Mouse (Mus musculus) liver, embryonic 11.5 days (tissue): ENCODE results near the gene Slc25a15. TPM values are rescaled to one million over a fixed set of nuclear protein-coding genes. Genes with fewer than 3 reads are reported as not detected.

Source experiments
- ATAC-seq: fragments of 200-750 bp; cut with Nextera tagmentation; replicated peaks from 2 replicates; pipeline ENCODE4 v1.8.0; 2017; ENCODE audit warnings: moderate number of reproducible peaks, mild to moderate bottlenecking, moderate TSS enrichment, moderate library complexity; ENCODE audit not compliant: low FRiP score
- DNase-seq: peaks from one replicate; pipeline ENCODE4 v3.0.0-alpha.2; 2017; ENCODE audit warnings: low spot score
- H3K27ac ChIP-seq: fragments of 300-500 bp; sonication (generic); 2 replicates; pipeline ENCODE4 v1.5.1; 2014; ENCODE audit warnings: mild to moderate bottlenecking, low read depth, low read length, control low read depth
- H3K27me3 ChIP-seq: fragments of 300-500 bp; sonication (generic); replicated peaks from 2 replicates; pipeline ENCODE4 v1.6.1; 2014; ENCODE audit warnings: low read length, mixed read lengths; ENCODE audit not compliant: control insufficient read depth, insufficient read depth
- H3K36me3 ChIP-seq: fragments of 300-500 bp; sonication (generic); 2 replicates; pipeline ENCODE4 v1.6.1; 2014; ENCODE audit warnings: mild to moderate bottlenecking, low read length, moderate library complexity, mixed read lengths; ENCODE audit not compliant: control insufficient read depth, insufficient read depth
- H3K4me1 ChIP-seq: fragments of 300-500 bp; sonication (generic); replicated peaks from 2 replicates; pipeline ENCODE4 v1.6.1; 2014; ENCODE audit warnings: low read length, mixed read lengths; ENCODE audit not compliant: control insufficient read depth, insufficient read depth
- H3K4me2 ChIP-seq: fragments of 300-500 bp; sonication (generic); 2 replicates; pipeline ENCODE4 v1.6.1; 2014; ENCODE audit warnings: mild to moderate bottlenecking, control low read depth, moderate library complexity
- H3K4me3 ChIP-seq: fragments of 300-500 bp; sonication (generic); 2 replicates; pipeline ENCODE4 v1.5.1; 2014; ENCODE audit warnings: low read depth, low read length, control low read depth
- H3K9ac ChIP-seq: fragments of 300-500 bp; sonication (generic); 2 replicates; pipeline ENCODE4 v1.6.1; 2014; ENCODE audit warnings: low read depth, low read length, control low read depth
- H3K9me3 ChIP-seq: fragments of 300-500 bp; sonication (generic); 2 replicates; pipeline ENCODE4 v1.6.1; 2016; ENCODE audit warnings: low read length, inconsistent platforms, mixed read lengths; ENCODE audit not compliant: control insufficient read depth
- WGBS: fragments of 180-500 bp; shearing (Covaris S2); extraction: QIAGEN DNeasy Blood & Tissue Kit; methylation state at CpG from one replicate; pipeline ENCODE4 v1.1.7; 2014; 5-methylcytosine and 5-hydroxymethylcytosine counted together
- polyA plus RNA-seq: library from polyadenylated mRNA; unstranded; fragments of >200 nt; fragmentation: Nextera tagmentation; extraction: Ambion mirVana; gene quantifications from 2 replicates; pipeline ENCODE4 v1.2.1, GENCODE M21; 2014

Slc25a15 gene
- polyA plus RNA-seq: 36.0 TPM in 2 replicates

DNA sequence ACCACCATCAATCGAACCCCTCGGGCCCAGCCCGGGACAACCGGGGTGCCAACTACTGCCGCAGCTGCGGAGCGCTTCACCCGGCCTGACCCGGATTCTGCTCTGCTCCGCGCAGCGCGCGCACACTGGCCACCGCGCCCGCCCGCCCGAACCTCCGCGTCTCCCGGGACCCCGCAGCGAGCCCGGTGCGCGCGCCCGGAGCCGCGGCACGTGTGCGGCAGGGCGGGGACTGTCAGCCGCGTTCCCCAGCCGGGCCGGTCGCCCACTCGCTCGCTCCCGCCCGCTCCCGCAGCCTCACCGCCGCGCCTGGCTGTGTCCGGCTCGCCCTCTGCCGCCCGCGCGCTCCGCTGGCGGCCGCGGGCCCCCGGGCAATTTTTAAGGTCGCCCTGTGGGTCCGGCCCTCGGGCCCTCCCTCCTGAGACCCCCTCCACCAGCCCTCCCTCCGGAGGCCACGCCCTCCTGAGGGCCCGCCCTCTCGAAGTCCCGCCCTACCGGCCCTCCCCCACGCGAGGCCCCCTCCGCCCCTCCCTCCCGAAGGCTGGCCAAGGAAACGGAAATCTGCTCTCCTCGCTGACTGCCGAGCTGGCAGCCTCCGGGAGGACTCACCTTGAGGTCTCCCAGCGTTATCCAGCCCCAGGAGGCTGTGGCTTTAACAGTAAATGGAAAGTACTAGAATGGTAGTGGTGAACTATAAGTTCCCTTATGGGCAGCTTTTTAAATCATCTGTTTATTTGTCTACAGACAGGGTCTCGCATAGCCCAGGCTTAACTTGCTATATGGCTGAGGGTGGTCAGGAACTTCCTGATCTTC lies at the start of gene Slc25a15:
Slc25a15 (minus strand) TSS at position 456 of the 810 bp plus-strand sequence.
- under 1% methylated on average over 74 of the region's 77 CpGs for WGBS
- Histone ChIP-seq H3K27ac (peak within 1 kb of the TSS; percentile 61), H3K27me3 (no peaks in the 10 kb centered on the region), H3K4me2 (peak within 1 kb of the TSS; percentile 87), H3K4me3 (peak within 1 kb of the TSS; percentile 86), H3K9ac (peak within 1 kb of the TSS; percentile 84), H3K36me3 (peaks cover 2% of the 10 kb centered on the region; the same call in 1 of the 2 replicates), H3K9me3 (no peaks in the 10 kb centered on the region), H3K4me1 (peaks cover 12% of the 10 kb centered on the region; the same call in 1 of the 2 replicates)
- ATAC-seq (peak; percentile 91), DNase-seq (peak; percentile 92)

DNA sequence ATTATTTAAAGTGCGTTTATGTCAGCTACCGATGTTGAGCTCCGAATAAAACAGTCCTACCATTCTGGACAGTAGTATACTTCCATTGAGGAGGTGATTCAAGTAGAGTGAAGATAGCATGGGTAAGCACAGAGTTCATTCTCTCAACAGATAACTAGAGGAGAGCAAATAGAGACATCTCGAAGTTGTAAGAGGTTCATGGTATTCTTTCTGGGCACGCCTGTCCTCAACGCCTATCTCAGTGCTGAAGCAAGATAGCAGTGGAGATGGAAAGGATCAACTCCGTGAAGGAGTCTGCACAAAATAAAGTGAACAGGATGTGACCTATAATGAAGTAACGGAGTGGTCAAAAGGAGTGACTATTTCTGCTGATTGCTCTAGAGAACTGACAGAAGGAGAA lies 13.6 kb upstream of the Slc25a15 start:
- Histone ChIP-seq H3K4me3 (peak overlapping the region; percentile 74), H3K9ac (peak overlapping the region; percentile 76), H3K9me3 (no peaks in the 10 kb centered on the region), H3K36me3 (no peaks in the 10 kb centered on the region; the same call in 1 of the 2 replicates), H3K4me1 (peaks cover 4% of the 10 kb centered on the region), H3K4me2 (peak overlapping the region; percentile 87), H3K27ac (0 out of 2 replicates have a peak overlapping the region, but pooled peaks have one; percentile 21), H3K27me3 (no peaks in the 10 kb centered on the region)
- ATAC-seq: peak; percentile 35; the same call in 1 of the 2 replicates
- DNase-seq: no peak
- WGBS: 13% methylated on average over 8 of the region's 8 CpGs

DNA sequence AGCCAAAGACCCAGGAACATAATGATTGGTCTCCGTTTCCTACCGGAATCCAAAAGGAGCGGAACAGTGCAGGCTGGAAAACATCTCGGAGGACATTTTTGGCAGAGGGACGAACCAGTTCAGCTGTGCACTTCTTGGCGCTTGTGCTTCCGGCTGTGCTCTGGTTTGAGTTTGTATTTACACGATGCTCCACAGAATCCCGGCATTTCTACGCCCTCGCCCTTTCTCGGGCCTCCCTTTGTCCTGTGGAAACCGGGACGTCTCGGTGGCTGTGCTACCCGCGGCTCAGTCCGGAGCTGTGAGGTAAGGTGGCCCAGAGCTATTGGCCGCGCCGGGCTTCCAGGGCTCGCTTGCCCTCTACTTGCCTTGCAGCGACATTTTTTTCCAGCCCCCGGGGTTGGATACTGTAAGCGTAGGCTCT lies 12.9 kb upstream of the Slc25a15 start, which contains the start of gene Mrps31:
Mrps31 (plus strand) TSS at position 80 of the 421 bp plus-strand sequence.
- H3K4me2 ChIP-seq: peak within 1 kb of the TSS; percentile 87
- no peaks in the 10 kb centered on the region for H3K9me3 ChIP-seq
- H3K36me3 ChIP-seq: no peaks in the 10 kb centered on the region; the same call in 1 of the 2 replicates
- H3K9ac ChIP-seq: peak within 1 kb of the TSS; percentile 76
- peak within 1 kb of the TSS; percentile 28; the same call in 1 of the 2 replicates for H3K27ac ChIP-seq
- DNase-seq (peak; percentile 84), ATAC-seq (peak; percentile 89)
- H3K4me3 ChIP-seq: peak within 1 kb of the TSS; percentile 74
- WGBS: under 1% methylated on average over 25 of the region's 25 CpGs
- no peaks in the 10 kb centered on the region for H3K27me3 ChIP-seq
- H3K4me1 ChIP-seq: peaks cover 4% of the 10 kb centered on the region

DNA sequence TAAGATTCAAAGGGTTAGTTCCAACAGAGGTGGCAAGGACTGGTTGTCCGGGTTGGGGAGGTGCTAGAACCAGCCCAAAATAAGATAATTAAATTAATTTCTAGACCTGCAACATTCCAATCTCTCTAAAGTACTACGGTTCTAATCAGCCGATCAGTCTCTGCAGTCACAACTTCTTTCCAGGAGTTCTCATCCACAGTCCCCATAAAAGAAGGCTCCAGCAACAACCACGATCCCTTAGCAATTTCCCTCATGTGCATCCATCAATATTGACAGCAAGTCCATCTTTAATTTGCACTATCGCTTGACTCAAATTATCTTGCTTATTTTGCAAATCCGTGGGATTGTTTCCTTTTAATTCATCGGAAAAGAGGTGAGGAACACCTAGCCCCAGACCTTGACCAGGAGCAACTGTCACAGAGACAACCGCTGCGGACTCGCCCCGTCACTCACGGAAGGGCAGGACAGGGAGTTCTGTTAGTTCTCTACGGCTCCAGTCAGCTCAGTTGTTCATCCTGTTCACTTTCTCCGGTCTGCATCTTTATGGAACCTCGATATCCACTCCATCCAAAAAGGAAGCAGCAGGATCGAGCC lies 12.4 kb upstream of the Slc25a15 start:
- no peak for DNase-seq
- H3K9me3 ChIP-seq: no peaks in the 10 kb centered on the region
- H3K4me3 ChIP-seq: peak overlapping the region; percentile 74
- peaks cover 4% of the 10 kb centered on the region for H3K4me1 ChIP-seq
- H3K27ac ChIP-seq: peak overlapping the region; percentile 28; the same call in 1 of the 2 replicates
- H3K4me2 ChIP-seq: peak overlapping the region; percentile 87
- H3K27me3 ChIP-seq: no peaks in the 10 kb centered on the region
- H3K36me3 ChIP-seq: no peaks in the 10 kb centered on the region; the same call in 1 of the 2 replicates
- peak overlapping the region; percentile 76 for H3K9ac ChIP-seq
- ATAC-seq: peak; percentile 59
- 13% methylated on average over 16 of the region's 16 CpGs for WGBS

DNA sequence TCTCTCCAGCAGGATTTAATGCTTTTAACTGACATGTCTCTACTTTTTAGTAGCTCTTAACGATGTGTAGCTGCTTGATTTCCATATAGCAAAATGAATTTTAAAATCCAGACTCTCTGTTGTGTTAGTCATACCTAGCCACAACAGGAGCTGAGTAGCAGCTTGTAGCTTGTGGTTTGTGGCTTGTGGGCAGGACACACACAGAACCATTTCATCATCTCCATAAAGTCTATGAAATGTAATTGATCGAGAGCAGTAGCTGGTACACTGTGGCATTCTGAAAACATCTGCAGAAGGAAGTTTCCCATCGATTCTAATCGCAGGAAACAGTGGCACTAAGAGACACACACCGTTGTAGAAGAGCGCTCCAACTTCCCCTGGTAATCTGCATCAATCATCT lies 7.3 kb upstream of the Slc25a15 start:
- H3K4me3 ChIP-seq: no peak overlapping the region
- H3K27ac ChIP-seq: no peak overlapping the region
- H3K4me1 ChIP-seq: no peaks in the 10 kb centered on the region
- H3K27me3 ChIP-seq: no peaks in the 10 kb centered on the region
- ATAC-seq (no peak), DNase-seq (no peak)
- no peak overlapping the region for H3K9ac ChIP-seq
- H3K9me3 ChIP-seq: no peaks in the 10 kb centered on the region
- H3K4me2 ChIP-seq: no peak overlapping the region
- H3K36me3 ChIP-seq: no peaks in the 10 kb centered on the region
- WGBS: 37% methylated on average over 6 of the region's 6 CpGs

DNA sequence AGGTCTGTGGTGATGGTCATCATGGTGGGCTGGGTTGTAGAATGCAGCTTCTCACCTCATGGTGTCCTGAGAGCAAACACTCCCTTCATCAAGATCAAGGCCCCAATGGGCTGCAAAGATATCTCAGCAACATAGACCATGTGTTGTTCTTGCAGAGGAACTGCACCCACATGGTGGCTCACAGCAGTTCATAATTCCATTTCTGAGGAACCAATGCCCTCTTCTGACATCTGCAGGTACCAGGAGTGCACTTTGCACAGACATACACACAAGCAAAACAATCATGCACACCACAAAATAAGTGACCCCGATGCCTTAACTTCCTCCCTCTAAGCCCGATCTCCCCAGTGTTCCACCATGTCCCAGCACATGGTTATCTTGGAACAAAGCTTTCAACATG lies 4.8 kb upstream of the Slc25a15 start:
- H3K9me3 ChIP-seq: no peaks in the 10 kb centered on the region
- no peak overlapping the region for H3K27ac ChIP-seq
- WGBS: 81% methylated on average over 2 of the region's 2 CpGs
- no peak for DNase-seq
- no peaks in the 10 kb centered on the region for H3K36me3 ChIP-seq
- ATAC-seq: no peak
- H3K4me3 ChIP-seq: no peak overlapping the region
- no peak overlapping the region for H3K9ac ChIP-seq
- peaks cover 3% of the 10 kb centered on the region; the same call in 1 of the 2 replicates for H3K4me1 ChIP-seq
- no peak overlapping the region for H3K4me2 ChIP-seq
- H3K27me3 ChIP-seq: no peaks in the 10 kb centered on the region

DNA sequence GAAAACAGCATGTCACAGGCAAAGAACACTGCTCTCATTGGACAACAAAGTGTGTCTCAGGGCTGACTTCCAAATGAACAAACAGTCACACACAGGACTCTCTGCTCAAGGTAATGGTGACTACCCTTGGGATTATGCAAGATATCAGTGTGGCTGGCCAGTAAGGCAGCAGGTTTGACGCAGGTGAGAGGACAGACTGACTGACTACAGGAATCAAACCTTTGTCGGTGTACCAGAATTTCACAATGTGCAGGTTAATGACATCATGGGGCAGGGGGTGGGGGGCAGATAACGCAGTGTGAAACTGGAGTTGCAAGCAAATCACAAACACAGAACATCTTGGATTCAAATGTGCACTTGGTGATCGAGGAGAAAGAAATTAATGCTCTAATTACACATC lies 2.2 kb upstream of the Slc25a15 start:
- WGBS: 78% methylated on average over 4 of the region's 4 CpGs
- H3K9ac ChIP-seq: no peak overlapping the region
- H3K27ac ChIP-seq: no peak overlapping the region
- peaks cover 3% of the 10 kb centered on the region; the same call in 1 of the 2 replicates for H3K4me1 ChIP-seq
- no peak for ATAC-seq
- no peaks in the 10 kb centered on the region for H3K9me3 ChIP-seq
- H3K4me3 ChIP-seq: no peak overlapping the region
- DNase-seq: no peak
- no peaks in the 10 kb centered on the region for H3K27me3 ChIP-seq
- no peaks in the 10 kb centered on the region for H3K36me3 ChIP-seq
- no peak overlapping the region for H3K4me2 ChIP-seq

DNA sequence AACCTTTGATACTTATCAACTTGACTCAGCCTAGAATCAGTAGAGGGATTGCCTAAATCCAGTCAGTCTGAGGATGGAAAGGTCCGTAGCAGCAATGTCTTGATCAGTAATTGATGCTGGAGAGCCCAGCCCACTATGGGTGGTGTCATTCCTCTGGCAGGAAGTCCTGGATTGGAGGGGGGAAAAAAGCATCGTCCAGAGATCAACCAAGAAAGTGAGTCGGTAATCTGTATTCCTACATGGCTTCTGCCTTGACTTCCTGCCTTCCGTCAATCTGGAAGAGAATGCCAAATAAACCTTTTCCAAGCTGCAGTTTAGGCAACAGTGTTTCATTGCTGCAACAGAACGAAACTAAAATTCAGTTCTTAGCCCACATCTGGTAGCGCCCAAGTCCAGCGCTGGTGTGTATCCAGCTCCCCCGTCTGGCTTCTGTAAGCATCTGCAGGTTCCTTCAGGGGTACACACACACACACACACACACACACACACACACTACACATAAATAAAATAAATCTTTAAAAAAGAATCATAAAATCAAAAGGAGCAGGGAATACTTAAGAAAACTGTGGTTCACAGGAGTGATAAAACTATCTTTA lies 986 bp upstream of the Slc25a15 start:
- 78% methylated on average over 8 of the region's 8 CpGs for WGBS
- H3K4me1 ChIP-seq: peaks cover 10% of the 10 kb centered on the region; the same call in 1 of the 2 replicates
- H3K27ac ChIP-seq: no peak overlapping the region
- ATAC-seq (no peak), DNase-seq (no peak)
- H3K9ac ChIP-seq: no peak overlapping the region
- H3K27me3 ChIP-seq: no peaks in the 10 kb centered on the region
- peak overlapping the region; percentile 87 for H3K4me2 ChIP-seq
- peaks cover 2% of the 10 kb centered on the region; the same call in 1 of the 2 replicates for H3K36me3 ChIP-seq
- no peaks in the 10 kb centered on the region for H3K9me3 ChIP-seq
- H3K4me3 ChIP-seq: peak overlapping the region; percentile 86
